Mouse (Mus musculus) lung, postnatal 14 days (tissue): ENCODE results near the gene Shpk.

ENCODE experiments used
- DNase-seq: peaks from one replicate; pipeline ENCODE4 v3.0.0; 2021

The Shpk gene

GRCm38 (mm10) chr11:73199230-73199712 lies at the start of gene Shpk:
Gene Shpk (plus strand): TSS chr11:73199460.
- peak; percentile 95 for DNase-seq

GRCm38 (mm10) chr11:73155071-73155470 lies 44.2 kb upstream of the Shpk start:
- DNase-seq = no peak

GRCm38 (mm10) chr11:73159957-73160810 lies 39.1 kb upstream of the Shpk start, which contains the start of gene P2rx5:
Gene P2rx5 (plus strand): TSS chr11:73160421.
- DNase-seq = peak; percentile 41

GRCm38 (mm10) chr11:73160811-73161200 lies 38.5 kb upstream of the Shpk start:
- DNase-seq = peak; percentile 48

- no peak for DNase-seq
Measured at GRCm38 (mm10) chr11:73161616-73162015, 37.6 kb upstream of the Shpk start.

GRCm38 (mm10) chr11:73162284-73162683 lies 37.0 kb upstream of the Shpk start:
- no peak for DNase-seq

- no peak for DNase-seq
Measured at GRCm38 (mm10) chr11:73168071-73168470, 31.2 kb upstream of the Shpk start.

GRCm38 (mm10) chr11:73168576-73168975 lies 30.7 kb upstream of the Shpk start:
- DNase-seq = no peak

GRCm38 (mm10) chr11:73169231-73169630 lies 30.0 kb upstream of the Shpk start:
- DNase-seq = peak; percentile 68

GRCm38 (mm10) chr11:73172186-73172585 lies 27.1 kb upstream of the Shpk start:
- peak; percentile 79 for DNase-seq

- DNase-seq = peak; percentile 52
Measured at GRCm38 (mm10) chr11:73175612-73176011, 23.6 kb upstream of the Shpk start.

GRCm38 (mm10) chr11:73176186-73176585 lies 23.1 kb upstream of the Shpk start:
- DNase-seq = no peak

GRCm38 (mm10) chr11:73176608-73177508 lies 22.4 kb upstream of the Shpk start, which contains the start of the genes Emc6 and Tax1bp3:
Gene Emc6 (minus strand): TSS chr11:73177037.
Gene Tax1bp3 (plus strand): TSS chr11:73177083.
- DNase-seq = peak; percentile 97

- DNase-seq = peak; percentile 88
Measured at GRCm38 (mm10) chr11:73177509-73177875, 21.8 kb upstream of the Shpk start.

- no peak for DNase-seq
Measured at GRCm38 (mm10) chr11:73177895-73178294, 21.4 kb upstream of the Shpk start.

GRCm38 (mm10) chr11:73185872-73186615 lies 13.2 kb upstream of the Shpk start:
- no peak for DNase-seq

GRCm38 (mm10) chr11:73187231-73187630 lies 12.0 kb upstream of the Shpk start:
- no peak for DNase-seq

GRCm38 (mm10) chr11:73193047-73193446 lies 6.2 kb upstream of the Shpk start:
- no peak for DNase-seq

GRCm38 (mm10) chr11:73194444-73194843 lies 4.8 kb upstream of the Shpk start:
- no peak for DNase-seq

GRCm38 (mm10) chr11:73198190-73198589 lies 1.1 kb upstream of the Shpk start:
- no peak for DNase-seq

GRCm38 (mm10) chr11:73198603-73199229 lies 544 bp upstream of the Shpk start, which contains the start of gene Ctns:
Gene Ctns (minus strand): TSS chr11:73199042.
- peak; percentile 78 for DNase-seq

GRCm38 (mm10) chr11:73199879-73200278 lies 619 bp downstream of the Shpk start:
- DNase-seq = peak; percentile 14
